Mouse (Mus musculus): ENCODE data around the gene Adam12. TPM values are rescaled to one million over a fixed set of nuclear protein-coding genes. Genes with fewer than 3 reads are reported as not detected.

Adam12 gene
- polyA plus RNA-seq, 1 experiment = 2.1 TPM

- TF ChIP-seq CTCF (IDR thresholded peaks at IDR 0.05; ENCODE audit: extremely low read depth, insufficient read depth, low read length) (no peak), POLR2A (IDR thresholded peaks at IDR 0.05; ENCODE audit: extremely low read depth, insufficient read depth, low read length) (no peak)
- Histone ChIP-seq H3K4me1 (ENCODE audit: control insufficient read depth, insufficient read depth, low read length) (no peaks in the 10 kb centered on the region), H3K4me3 (ENCODE audit: insufficient read depth, low read length) (no peak overlapping the region), H3K27ac (ENCODE audit: insufficient read depth, low read length) (no peak overlapping the region)
Measured at GRCm38 (mm10) chr7:134007942-134008361, 224.0 kb downstream of the Adam12 start.

GRCm38 (mm10) chr7:134001581-134001980, 230.4 kb downstream of the Adam12 start:
- Histone ChIP-seq H3K27ac (ENCODE audit: insufficient read depth, low read length) (no peak overlapping the region), H3K4me1 (ENCODE audit: control insufficient read depth, insufficient read depth, low read length) (no peaks in the 10 kb centered on the region), H3K4me3 (ENCODE audit: insufficient read depth, low read length) (no peak overlapping the region)
- TF ChIP-seq POLR2A (IDR thresholded peaks at IDR 0.05; ENCODE audit: extremely low read depth, insufficient read depth, low read length) (no peak), CTCF (IDR thresholded peaks at IDR 0.05; ENCODE audit: extremely low read depth, insufficient read depth, low read length) (no peak)

GRCm38 (mm10) chr7:133990930-133991329, 241.0 kb downstream of the Adam12 start:
- Histone ChIP-seq H3K4me3 (ENCODE audit: insufficient read depth, low read length) (no peak overlapping the region), H3K4me1 (ENCODE audit: control insufficient read depth, insufficient read depth, low read length) (no peaks in the 10 kb centered on the region), H3K27ac (ENCODE audit: insufficient read depth, low read length) (no peak overlapping the region)
- no peak for TF ChIP-seq CTCF (IDR thresholded peaks at IDR 0.05; ENCODE audit: extremely low read depth, insufficient read depth, low read length)
- TF ChIP-seq POLR2A (IDR thresholded peaks at IDR 0.05; ENCODE audit: extremely low read depth, insufficient read depth, low read length) = no peak

- H3K4me3 ChIP-seq (ENCODE audit: insufficient read depth, low read length) = no peak overlapping the region
- H3K4me1 ChIP-seq (ENCODE audit: control insufficient read depth, insufficient read depth, low read length) = no peaks in the 10 kb centered on the region
- no peak overlapping the region for H3K27ac ChIP-seq (ENCODE audit: insufficient read depth, low read length)
- TF ChIP-seq CTCF (IDR thresholded peaks at IDR 0.05; ENCODE audit: extremely low read depth, insufficient read depth, low read length) = no peak
- no peak for TF ChIP-seq POLR2A (IDR thresholded peaks at IDR 0.05; ENCODE audit: extremely low read depth, insufficient read depth, low read length)
Measured at GRCm38 (mm10) chr7:133988356-133988755, 243.6 kb downstream of the Adam12 start.

- H3K27ac ChIP-seq (ENCODE audit: insufficient read depth, low read length) = no peak overlapping the region
- H3K4me3 ChIP-seq (ENCODE audit: insufficient read depth, low read length) = no peak overlapping the region
- H3K4me1 ChIP-seq (ENCODE audit: control insufficient read depth, insufficient read depth, low read length) = no peaks in the 10 kb centered on the region
- no peak for TF ChIP-seq POLR2A (IDR thresholded peaks at IDR 0.05; ENCODE audit: extremely low read depth, insufficient read depth, low read length)
- no peak for TF ChIP-seq CTCF (IDR thresholded peaks at IDR 0.05; ENCODE audit: extremely low read depth, insufficient read depth, low read length)
Measured at GRCm38 (mm10) chr7:133986201-133986600, 245.7 kb downstream of the Adam12 start.

GRCm38 (mm10) chr7:133985648-133986047, 246.3 kb downstream of the Adam12 start:
- Histone ChIP-seq H3K4me3 (ENCODE audit: insufficient read depth, low read length) (no peak overlapping the region), H3K4me1 (ENCODE audit: control insufficient read depth, insufficient read depth, low read length) (no peaks in the 10 kb centered on the region), H3K27ac (ENCODE audit: insufficient read depth, low read length) (no peak overlapping the region)
- no peak for TF ChIP-seq POLR2A (IDR thresholded peaks at IDR 0.05; ENCODE audit: extremely low read depth, insufficient read depth, low read length)
- TF ChIP-seq CTCF (IDR thresholded peaks at IDR 0.05; ENCODE audit: extremely low read depth, insufficient read depth, low read length) = no peak

- no peaks in the 10 kb centered on the region for H3K4me1 ChIP-seq (ENCODE audit: control insufficient read depth, insufficient read depth, low read length)
- no peak overlapping the region for H3K27ac ChIP-seq (ENCODE audit: insufficient read depth, low read length)
- no peak overlapping the region for H3K4me3 ChIP-seq (ENCODE audit: insufficient read depth, low read length)
- TF ChIP-seq POLR2A (IDR thresholded peaks at IDR 0.05; ENCODE audit: extremely low read depth, insufficient read depth, low read length) = no peak
- no peak for TF ChIP-seq CTCF (IDR thresholded peaks at IDR 0.05; ENCODE audit: extremely low read depth, insufficient read depth, low read length)
Measured at GRCm38 (mm10) chr7:133976388-133977122, 255.4 kb downstream of the Adam12 start.

- TF ChIP-seq CTCF (IDR thresholded peaks at IDR 0.05; ENCODE audit: extremely low read depth, insufficient read depth, low read length) (no peak), POLR2A (IDR thresholded peaks at IDR 0.05; ENCODE audit: extremely low read depth, insufficient read depth, low read length) (no peak)
- no peak overlapping the region for H3K27ac ChIP-seq (ENCODE audit: insufficient read depth, low read length)
- H3K4me1 ChIP-seq (ENCODE audit: control insufficient read depth, insufficient read depth, low read length) = no peaks in the 10 kb centered on the region
- H3K4me3 ChIP-seq (ENCODE audit: insufficient read depth, low read length) = no peak overlapping the region
Measured at GRCm38 (mm10) chr7:133971086-133971485, 260.9 kb downstream of the Adam12 start.

- no peak for TF ChIP-seq POLR2A (IDR thresholded peaks at IDR 0.05; ENCODE audit: extremely low read depth, insufficient read depth, low read length)
- TF ChIP-seq CTCF (IDR thresholded peaks at IDR 0.05; ENCODE audit: extremely low read depth, insufficient read depth, low read length) = no peak
- H3K4me1 ChIP-seq (ENCODE audit: control insufficient read depth, insufficient read depth, low read length) = no peaks in the 10 kb centered on the region
- H3K4me3 ChIP-seq (ENCODE audit: insufficient read depth, low read length) = no peak overlapping the region
Measured at GRCm38 (mm10) chr7:133970407-133970806, 261.5 kb downstream of the Adam12 start.

GRCm38 (mm10) chr7:133967906-133968305, 264.0 kb downstream of the Adam12 start:
- no peak for TF ChIP-seq POLR2A (IDR thresholded peaks at IDR 0.05; ENCODE audit: extremely low read depth, insufficient read depth, low read length)
- TF ChIP-seq CTCF (IDR thresholded peaks at IDR 0.05; ENCODE audit: extremely low read depth, insufficient read depth, low read length) = no peak
- no peaks in the 10 kb centered on the region for H3K4me1 ChIP-seq (ENCODE audit: control insufficient read depth, insufficient read depth, low read length)
- no peak overlapping the region for H3K27ac ChIP-seq (ENCODE audit: insufficient read depth, low read length)
- H3K4me3 ChIP-seq (ENCODE audit: insufficient read depth, low read length) = no peak overlapping the region

More at GRCm38 (mm10) chr7:133970407-133970806, 261.5 kb downstream of the Adam12 start:
- H3K27ac ChIP-seq (ENCODE audit: insufficient read depth, low read length) = no peak overlapping the region

All from cortical plate, adult 2 months (tissue).